Mouse (Mus musculus): Measurements from ENCODE around the gene 1700057G04Rik.
"Not testable (repeated sequence)": the region's sequence is repeated elsewhere in the genome, so short reads cannot be mapped to it uniquely, and the experiment has no call there.

1700057G04Rik gene

DNA sequence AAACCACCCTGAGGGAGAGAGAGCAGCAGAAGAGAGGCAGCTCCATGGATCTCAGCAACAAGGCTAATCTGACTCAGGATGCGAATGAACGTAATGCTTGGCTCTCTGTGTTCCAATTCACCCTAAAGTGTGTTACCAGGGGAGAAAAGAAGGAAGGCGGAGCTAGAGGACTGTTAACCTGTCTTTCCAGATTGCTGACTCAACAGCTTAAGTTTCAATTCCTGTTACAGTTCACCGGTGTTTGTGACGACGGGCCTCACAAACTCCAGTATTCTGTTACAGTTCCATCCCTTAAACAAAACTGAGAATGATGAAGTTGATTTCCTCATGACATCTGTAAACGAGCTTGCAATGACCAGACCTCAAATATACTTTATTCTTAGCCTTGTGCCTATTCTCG, 4.1 kb upstream of the 1700057G04Rik start:
- DNase-seq (ENCODE audit: low read depth): no peak

DNA sequence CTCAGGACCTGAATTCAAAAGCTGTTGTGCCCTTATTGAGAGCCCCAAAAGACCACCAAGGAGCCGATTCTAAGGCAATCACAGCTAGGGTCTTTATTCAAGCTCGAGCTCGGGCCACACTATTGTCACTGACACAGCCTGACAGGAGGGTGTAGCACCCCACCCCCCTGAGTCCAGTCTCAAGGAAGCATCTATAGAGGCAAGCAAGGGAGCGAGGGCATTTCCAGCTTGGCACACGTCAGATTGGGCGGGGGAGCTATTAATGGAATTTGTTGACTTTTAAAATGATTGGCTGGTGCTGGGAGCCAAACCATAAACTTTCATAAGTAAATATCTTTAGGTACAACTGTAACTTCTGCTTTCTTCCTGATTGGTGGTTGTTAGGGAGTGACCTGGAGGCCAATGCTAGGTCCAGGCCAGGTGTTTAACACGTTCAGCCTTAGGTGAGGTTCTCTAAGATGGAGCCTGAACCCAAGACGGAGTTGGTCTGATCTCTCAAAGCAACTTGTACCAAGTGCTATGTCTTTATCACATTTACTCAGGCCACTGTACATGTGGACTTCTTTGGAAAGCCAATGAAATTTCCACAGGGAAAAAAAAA, 3.5 kb upstream of the 1700057G04Rik start:
- no peak for DNase-seq (ENCODE audit: low read depth)

DNA sequence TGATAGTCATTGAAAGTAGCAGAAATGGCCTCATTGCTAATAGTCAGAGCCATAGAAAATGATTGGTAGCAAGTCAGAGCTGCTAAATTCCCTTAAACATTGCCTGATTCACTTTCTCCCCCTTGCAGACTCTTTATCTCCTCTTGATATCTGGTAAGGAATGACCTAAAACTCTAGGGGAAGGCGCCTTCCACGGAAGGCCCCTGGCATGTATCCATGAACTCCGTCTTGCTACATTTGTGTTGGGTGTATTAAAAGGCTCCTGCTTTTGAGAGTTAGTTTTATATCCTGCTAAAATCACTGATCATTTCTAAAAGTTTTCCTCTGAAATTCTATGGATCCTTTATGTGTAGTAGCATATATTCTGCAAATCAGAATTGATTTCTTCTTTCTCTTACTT, 7.6 kb downstream of the 1700057G04Rik start:
- no peak for DNase-seq (ENCODE audit: low read depth)

GRCm38 (mm10) chr9:92325936-92326335, 16.8 kb downstream of the 1700057G04Rik start:
- not testable (repeated sequence) for DNase-seq (ENCODE audit: low read depth)

DNA sequence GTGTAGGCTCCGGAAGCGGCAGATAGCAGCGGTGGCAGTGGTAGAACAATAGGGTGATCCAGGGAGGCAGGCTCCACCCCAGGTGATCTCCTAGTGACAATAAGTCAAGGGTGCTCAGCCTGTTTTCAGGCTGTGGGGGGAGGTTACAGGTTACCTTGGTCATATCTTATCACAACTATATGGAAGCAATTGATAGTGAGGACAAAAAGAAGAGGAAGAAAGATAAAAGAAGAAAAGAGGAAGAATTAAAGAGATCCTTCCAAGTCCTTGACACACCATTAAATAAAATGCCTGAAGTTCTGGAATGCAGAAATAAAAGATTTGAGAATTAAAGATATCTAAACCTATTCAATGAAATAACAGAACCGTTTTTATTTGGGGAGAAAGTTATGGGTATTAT, 17.6 kb downstream of the 1700057G04Rik start:
- DNase-seq (ENCODE audit: low read depth): no peak

DNA sequence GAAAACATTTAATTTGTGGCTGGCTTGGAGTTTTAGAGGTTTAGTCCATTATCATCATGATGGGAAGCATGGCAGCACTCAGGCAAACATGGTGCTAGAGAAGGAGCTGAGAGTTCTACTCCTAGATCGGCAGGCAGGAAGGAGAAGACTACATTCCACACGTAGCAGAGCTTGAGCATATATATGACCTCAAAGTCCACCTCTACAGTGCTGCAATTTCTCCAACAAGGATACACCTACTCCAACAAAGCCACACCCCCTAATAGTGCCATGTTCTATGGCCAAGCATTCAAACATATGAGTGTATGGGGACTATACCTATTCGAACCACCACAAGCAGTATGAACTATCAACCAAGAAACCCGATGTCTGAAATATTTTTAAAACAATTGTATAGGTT, 22.2 kb downstream of the 1700057G04Rik start:
- DNase-seq (ENCODE audit: low read depth): no peak

DNA sequence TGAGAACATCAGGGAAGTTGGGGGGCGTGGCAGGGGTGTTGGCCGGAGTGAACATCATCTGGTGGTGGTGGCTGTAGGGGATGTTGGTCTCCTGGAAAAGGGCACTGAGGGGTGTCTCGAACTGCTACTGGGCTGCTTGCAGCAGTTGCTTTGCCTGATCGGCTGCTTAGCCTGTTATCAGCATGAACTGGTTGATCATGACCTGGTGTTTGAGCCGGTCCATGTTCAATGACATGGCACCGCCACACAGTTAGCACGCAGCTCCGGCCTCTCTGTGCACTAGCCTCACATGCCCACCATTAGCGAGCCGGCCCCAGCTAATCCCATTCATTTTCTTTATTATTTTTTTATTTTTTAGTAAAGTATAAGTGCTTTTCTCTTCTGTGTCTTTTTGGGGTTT, 25.7 kb downstream of the 1700057G04Rik start:
- no peak for DNase-seq (ENCODE audit: low read depth)

DNA sequence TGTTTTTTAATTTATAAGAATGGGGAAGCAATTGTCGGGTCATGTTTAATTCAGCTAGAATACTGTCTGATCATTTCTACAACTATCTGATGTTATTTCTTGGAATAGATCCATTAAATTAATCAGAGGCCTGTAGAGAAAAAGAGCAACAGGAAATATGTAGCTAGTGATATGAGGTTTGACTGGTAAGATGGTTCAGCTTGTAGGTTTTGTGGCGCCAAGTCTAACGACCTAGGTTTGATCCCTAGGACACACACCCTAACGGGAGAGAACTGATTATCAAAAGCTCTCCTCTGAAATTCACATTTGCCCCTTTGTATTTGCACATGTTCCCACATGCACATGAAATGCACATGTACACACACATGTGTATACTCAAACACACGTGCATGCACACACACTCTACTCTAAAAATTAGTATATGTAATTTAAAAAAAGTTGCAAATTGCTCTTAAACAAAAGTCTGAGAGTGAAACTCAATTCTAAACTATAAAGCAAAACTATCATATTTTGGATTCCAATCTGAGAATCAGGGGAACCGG, 26.2 kb downstream of the 1700057G04Rik start:
- no peak for DNase-seq (ENCODE audit: low read depth)

GRCm38 (mm10) chr9:92337063-92337462, 27.9 kb downstream of the 1700057G04Rik start:
- no peak for DNase-seq (ENCODE audit: low read depth)

GRCm38 (mm10) chr9:92337661-92338060, 28.5 kb downstream of the 1700057G04Rik start:
- no peak for DNase-seq (ENCODE audit: low read depth)

DNA sequence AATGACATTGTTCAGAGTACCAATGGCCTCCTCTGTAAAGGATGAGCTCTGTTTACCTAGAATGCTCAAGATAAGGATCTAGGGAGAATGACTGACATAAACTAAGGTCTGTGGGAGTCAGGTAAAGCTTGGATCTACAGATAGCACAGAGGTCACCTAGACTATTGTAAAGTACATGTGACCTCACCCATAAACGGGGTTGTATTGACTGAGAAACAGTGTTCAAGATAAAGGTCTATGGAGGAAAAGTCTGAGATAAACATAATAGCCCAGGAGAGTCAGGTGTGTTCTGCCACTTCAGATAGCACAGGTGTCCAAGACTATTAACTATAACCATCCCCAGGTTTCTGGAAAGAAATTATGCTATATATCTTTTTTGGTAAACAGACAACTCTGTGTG, 29.8 kb downstream of the 1700057G04Rik start:
- DNase-seq (ENCODE audit: low read depth): no peak

GRCm38 (mm10) chr9:92351924-92352323, 42.7 kb downstream of the 1700057G04Rik start:
- no peak for DNase-seq (ENCODE audit: low read depth)

DNA sequence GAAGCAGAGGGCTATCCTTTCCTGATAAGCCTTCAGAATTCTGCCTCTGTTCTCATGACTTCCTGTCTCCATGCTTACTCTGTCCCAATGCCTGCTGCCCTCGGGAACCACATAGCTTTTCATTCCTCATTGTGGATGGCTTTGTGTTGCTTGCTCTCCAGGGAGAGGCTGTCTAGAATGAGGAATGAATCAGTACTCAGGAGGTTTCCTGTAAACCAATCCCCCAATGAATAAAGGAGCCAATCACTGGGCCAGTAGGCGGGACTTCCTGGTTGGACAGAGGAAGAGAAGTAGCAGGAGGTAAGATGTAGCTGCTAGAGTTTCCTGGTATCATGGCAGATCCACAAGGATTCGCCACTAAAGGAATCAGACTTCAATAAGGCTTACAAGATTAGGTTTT, 44.1 kb downstream of the 1700057G04Rik start:
- DNase-seq (ENCODE audit: low read depth): no peak

GRCm38 (mm10) chr9:92360691-92361310, 51.6 kb downstream of the 1700057G04Rik start:
- no peak for DNase-seq (ENCODE audit: low read depth)

DNA sequence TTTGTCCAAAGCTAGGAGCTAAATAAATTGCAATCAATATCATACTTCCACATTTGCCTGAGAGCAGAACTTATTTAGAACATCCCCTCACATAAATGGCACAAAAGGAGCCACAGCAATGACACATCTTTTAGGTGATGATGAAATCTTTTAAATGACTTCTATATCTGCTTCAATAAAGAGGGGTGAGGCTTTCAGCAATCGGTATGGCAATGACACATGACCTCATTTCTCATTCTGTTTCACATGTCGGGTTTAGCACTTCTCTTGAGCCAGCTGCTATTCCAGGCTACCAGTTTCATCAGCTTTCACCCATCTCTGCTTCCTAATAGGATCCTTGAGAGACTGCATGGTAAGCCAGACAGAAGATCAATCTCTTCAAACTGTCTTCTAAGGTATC, 54.3 kb downstream of the 1700057G04Rik start:
- no peak for DNase-seq (ENCODE audit: low read depth)

- no peak for DNase-seq (ENCODE audit: low read depth)
Observed at GRCm38 (mm10) chr9:92368920-92369319, 59.7 kb downstream of the 1700057G04Rik start.

GRCm38 (mm10) chr9:92373896-92374295, 64.7 kb downstream of the 1700057G04Rik start:
- no peak for DNase-seq (ENCODE audit: low read depth)

- no peak for DNase-seq (ENCODE audit: low read depth)
Observed at GRCm38 (mm10) chr9:92374705-92375199, 65.6 kb downstream of the 1700057G04Rik start.

DNA sequence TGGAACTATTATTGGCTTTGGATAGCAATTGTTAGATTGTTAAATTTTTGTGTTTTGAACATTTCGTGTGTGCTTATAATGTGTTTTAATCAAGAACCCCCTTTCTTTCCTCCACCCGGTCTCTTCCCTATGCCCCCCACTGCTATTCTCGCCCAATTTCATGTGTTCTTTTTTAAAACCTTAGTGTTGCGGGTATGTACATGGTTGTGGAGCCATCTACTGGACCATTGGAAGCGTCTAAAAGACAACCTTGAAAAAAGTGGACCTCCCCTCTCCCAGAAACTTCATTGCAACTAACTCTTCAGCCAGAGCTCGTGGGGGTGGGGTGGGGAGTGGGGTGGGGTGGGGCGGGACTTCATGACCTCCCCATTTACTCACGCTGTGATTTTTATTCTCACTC, 66.2 kb downstream of the 1700057G04Rik start:
- no peak for DNase-seq (ENCODE audit: low read depth)

GRCm38 (mm10) chr9:92377967-92378366, 68.8 kb downstream of the 1700057G04Rik start:
- no peak for DNase-seq (ENCODE audit: low read depth)

DNA sequence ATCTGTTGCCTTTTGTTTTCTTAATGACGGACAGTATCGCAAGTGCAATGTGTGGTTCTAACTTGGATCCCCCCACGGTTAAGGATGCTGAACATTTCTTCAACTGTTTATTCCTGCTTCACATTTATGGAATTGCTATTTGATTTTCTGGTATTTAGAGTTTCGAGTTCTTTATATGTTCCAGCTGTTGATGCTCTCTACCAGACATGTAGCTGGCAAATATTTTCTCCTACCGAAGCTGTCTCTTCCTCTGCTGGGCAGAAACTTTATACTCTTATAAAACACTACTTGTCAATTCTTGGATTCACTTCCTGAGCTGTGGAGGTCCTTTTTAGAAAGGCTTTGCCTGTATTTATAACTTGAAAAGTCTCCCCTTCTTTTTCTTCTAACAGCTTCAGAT, 70.1 kb downstream of the 1700057G04Rik start:
- no peak for DNase-seq (ENCODE audit: low read depth)

- DNase-seq (ENCODE audit: low read depth): no peak
Observed at GRCm38 (mm10) chr9:92383415-92383814, 74.2 kb downstream of the 1700057G04Rik start.

- peak; percentile 7 for DNase-seq (ENCODE audit: low read depth)
Observed at GRCm38 (mm10) chr9:92384401-92384800, 75.2 kb downstream of the 1700057G04Rik start.

DNA sequence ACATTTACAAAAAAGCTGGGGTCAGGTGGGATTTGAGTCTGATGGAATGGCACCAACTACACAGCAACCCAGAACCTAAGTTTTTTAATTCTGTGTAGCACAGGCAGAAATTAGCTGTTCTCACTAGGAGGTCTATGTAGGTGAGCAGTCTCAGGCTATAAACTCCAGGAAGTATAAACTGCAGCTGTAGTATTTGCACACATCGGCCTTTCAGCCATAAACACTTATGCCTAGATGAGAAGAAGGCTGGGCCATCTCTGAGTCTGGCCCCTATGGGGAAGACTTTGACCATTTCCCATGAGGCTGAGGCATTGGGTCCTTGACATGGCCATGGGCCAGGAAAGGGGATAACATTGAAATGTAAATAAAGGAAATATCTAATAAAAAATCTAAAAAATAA, 76.7 kb downstream of the 1700057G04Rik start:
- no peak for DNase-seq (ENCODE audit: low read depth)
